Comparison of ENCODE assay signal across 7 mouse cellular contexts in the genomic region with DNA sequence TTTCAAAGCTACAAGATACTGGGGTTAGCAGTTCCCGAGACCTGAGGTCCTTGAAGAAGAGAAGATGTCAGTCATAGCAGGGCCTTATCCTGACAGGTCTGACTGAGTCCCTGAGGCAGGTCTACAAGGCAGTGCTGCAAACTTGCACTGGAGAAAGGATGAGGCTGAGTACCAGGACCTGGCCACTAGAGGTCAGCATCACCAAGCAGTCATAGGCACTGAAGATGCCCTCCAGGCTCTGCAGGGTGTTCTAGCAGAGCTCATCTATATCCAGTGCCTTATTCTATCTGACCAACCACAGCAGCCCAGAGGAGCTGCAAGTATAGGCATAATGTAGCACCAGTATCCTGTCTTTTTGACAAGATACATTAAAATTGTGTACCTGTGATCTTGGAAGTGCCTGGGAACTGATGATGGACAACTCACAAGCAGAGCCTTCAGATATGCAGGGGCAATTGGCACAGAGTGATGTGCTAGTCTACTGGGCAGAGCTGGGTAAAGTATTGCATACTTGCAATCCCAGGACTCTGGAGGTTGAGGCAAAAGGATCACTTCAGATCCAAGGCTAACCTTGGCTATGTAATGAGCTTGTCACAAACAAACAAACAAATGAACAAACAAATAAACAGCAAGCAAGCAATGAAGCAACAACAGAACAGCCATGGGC. TPM values are rescaled to one million over a fixed set of nuclear protein-coding genes. Genes with fewer than 3 reads are reported as not detected.
A peak's percentile ranks its signal among the peaks of the same experiment; 100 is the strongest.
DNase-seq lines count a peak whose midpoint lies in the region.

No protein-coding gene starts in this region.

- peak; percentile 64 to 73 for DNase-seq in adrenal gland, adult 18-20 months (ENCODE audit: low spot score in 2 of 2)
- peak; percentile 62 to 82 for DNase-seq in cerebellum, postnatal 4 days (ENCODE audit: low spot score in 2 of 2)
- peak; percentile 50 for DNase-seq in gastrocnemius, adult 18-20 months (ENCODE audit: low spot score)
- peak; percentile 55 for DNase-seq in induced T-regulatory cell, adult 2 months (ENCODE audit: low read depth)
- peak; percentile 65 to 70 for DNase-seq in left cerebral cortex, adult 8-10 months (ENCODE audit: low spot score in 2 of 2)
- peak; percentile 72 to 80 for DNase-seq in lung, postnatal 4 days
- peak; percentile 88 to 89 for DNase-seq in right cerebral cortex, postnatal 10 days (ENCODE audit: low spot score in 2 of 2)

RNA-seq across cellular contexts. Expression of gene Aplnr, which starts 12.0 kb away (rescaled TPM):
- 1 to 10 TPM; 4.2 to 7.1 TPM for total RNA-seq in adrenal gland, adult 18-20 months (2021)
- 1 to 10 TPM; 1.2 to 3.3 TPM for total RNA-seq in gastrocnemius, adult 18-20 months (2021)
- under 1 TPM; 0.23 to 0.28 (median 0.27) TPM for total RNA-seq in left cerebral cortex, adult 8-10 months (2022)

Comparison
In these comparisons a context has a peak if more than half of its experiments do, and no peak if none do; other contexts are left out.
1. Peak in every context shown above with its lines: DNase-seq.